Mouse (Mus musculus) adrenal gland, postnatal 36 days (tissue): ENCODE results near the gene Txnrd3. TPM values are rescaled to one million over a fixed set of nuclear protein-coding genes. Genes with fewer than 3 reads are reported as not detected.

Experiments
- DNase-seq, 2 experiments: peaks; one replicate each; pipeline ENCODE4 v3.0.0; 2021; ENCODE audit warnings: mixed read lengths in 1 of 2
- long read RNA-seq, 2 experiments: library from polyadenylated mRNA; stranded (forward); transcript quantifications; one replicate each; pipeline ENCODE4 v2.0.0; 2021; ENCODE audit warnings: borderline sequencing depth in 2 of 2
- total RNA-seq, 2 experiments: library from RNA; stranded (reverse); gene quantifications; 2 replicates each; pipeline ENCODE4 v1.2.3; 2021

The Txnrd3 gene
- total RNA-seq, result 10 to 100 TPM in 1 of 2 experiments, 1 to 10 TPM in 1; 9.4 to 15.5 TPM
- long read RNA-seq, experiment 1, transcript Txnrd3-201 (16 exons, 2,836 nt), result major isoform, 27 of 29 reads
- long read RNA-seq, experiment 1, partial matches to known transcripts, result 0 of 29 reads
- long read RNA-seq, experiment 1, other reads (novel, unspliced or antisense), result 2 of 29 reads
- long read RNA-seq, experiment 2, partial matches to known transcripts, result 0 of 3 reads
- long read RNA-seq, experiment 2, other reads (novel, unspliced or antisense), result 0 of 3 reads

- DNase-seq, result peak; percentile 96 to 98
These were observed at the start of gene Txnrd3 for GRCm38 (mm10) chr6:89643798-89644270. Gene Txnrd3, plus strand, starts transcription at chr6:89643988.

GRCm38 (mm10) chr6:89595018-89595776, 48.6 kb upstream of the Txnrd3 start, which contains the start of gene Chchd6:
Gene Chchd6, minus strand, starts transcription at chr6:89595652.
- peak; percentile 96 to 97 for DNase-seq

- no peak for DNase-seq
These were observed 48.0 kb upstream of the Txnrd3 start for GRCm38 (mm10) chr6:89595777-89596146.

- no peak for DNase-seq
These were observed 47.3 kb upstream of the Txnrd3 start for GRCm38 (mm10) chr6:89596510-89596909.

GRCm38 (mm10) chr6:89606096-89606495, 37.7 kb upstream of the Txnrd3 start:
- DNase-seq, result peak in 1 of 2 experiments; percentile 8

- peak in 1 of 2 experiments; percentile 24 for DNase-seq
These were observed 35.8 kb upstream of the Txnrd3 start for GRCm38 (mm10) chr6:89607999-89608398.

- no peak for DNase-seq
These were observed 30.3 kb upstream of the Txnrd3 start for GRCm38 (mm10) chr6:89613336-89614106.

- no peak for DNase-seq
These were observed 29.7 kb upstream of the Txnrd3 start for GRCm38 (mm10) chr6:89614107-89614471.

- DNase-seq, result no peak
These were observed 29.0 kb upstream of the Txnrd3 start for GRCm38 (mm10) chr6:89614596-89615372.

- DNase-seq, result no peak
These were observed 28.4 kb upstream of the Txnrd3 start for GRCm38 (mm10) chr6:89615373-89615755.

- DNase-seq, result peak in 1 of 2 experiments; percentile 22
These were observed 21.1 kb upstream of the Txnrd3 start for GRCm38 (mm10) chr6:89622647-89623046.

- no peak for DNase-seq
These were observed 15.6 kb upstream of the Txnrd3 start for GRCm38 (mm10) chr6:89628045-89628785.

- DNase-seq, result peak; percentile 77 to 82
These were observed 11.8 kb upstream of the Txnrd3 start for GRCm38 (mm10) chr6:89631809-89632562.

- DNase-seq, result no peak
These were observed 10.7 kb upstream of the Txnrd3 start for GRCm38 (mm10) chr6:89633115-89633514.

GRCm38 (mm10) chr6:89634400-89634799, 9.4 kb upstream of the Txnrd3 start:
- peak in 1 of 2 experiments; percentile 25 for DNase-seq

- no peak for DNase-seq
These were observed 5.8 kb upstream of the Txnrd3 start for GRCm38 (mm10) chr6:89637977-89638376.

- peak; percentile 46 to 61 for DNase-seq
These were observed 4.8 kb upstream of the Txnrd3 start for GRCm38 (mm10) chr6:89639025-89639424.

GRCm38 (mm10) chr6:89644271-89645075, 685 bp downstream of the Txnrd3 start:
- DNase-seq, result peak; percentile 96 to 97

GRCm38 (mm10) chr6:89649897-89650296, 6.1 kb downstream of the Txnrd3 start:
- DNase-seq, result no peak
